ENCODE assay signal across 8 mouse cellular contexts in the genomic region with DNA sequence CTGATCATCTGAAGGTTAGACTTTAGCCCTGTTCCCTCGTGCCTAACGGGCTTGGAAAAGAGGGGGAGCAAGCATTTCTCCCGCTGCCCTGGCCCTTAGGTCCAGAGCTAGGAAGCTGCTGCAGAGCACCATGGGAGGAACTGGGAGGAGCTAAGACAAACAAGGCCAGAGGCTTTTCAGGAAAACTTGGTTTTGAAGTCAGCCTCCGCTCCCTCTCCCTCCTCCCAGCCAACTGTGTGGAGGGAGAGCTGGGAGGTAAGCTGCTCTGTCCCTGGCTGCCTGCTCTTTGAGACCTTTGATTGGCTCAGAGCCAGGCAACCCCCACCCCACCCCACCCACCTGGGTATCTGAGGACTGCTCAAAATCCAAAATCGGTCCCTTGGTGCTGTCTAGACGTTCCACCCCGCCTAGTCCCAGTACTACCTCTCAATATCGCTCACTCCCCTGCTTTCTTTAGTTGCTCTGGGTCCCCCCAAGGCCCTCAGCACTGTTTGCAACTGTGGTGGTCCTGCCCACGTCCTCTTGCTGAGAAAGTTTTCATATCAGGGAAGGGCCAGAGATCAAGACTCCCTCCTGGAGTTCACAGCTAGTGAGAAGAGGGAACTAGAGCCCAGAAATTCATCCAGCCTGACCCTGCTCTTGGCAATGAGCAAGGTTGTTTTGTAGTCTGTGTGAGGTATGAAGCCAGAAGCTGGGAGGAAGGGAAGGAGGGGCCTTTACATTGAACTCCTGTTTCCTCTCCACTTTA. TPM values are rescaled to one million over a fixed set of nuclear protein-coding genes. Genes with fewer than 3 reads are reported as not detected.
DNase-seq lines count a peak whose midpoint lies in the region; ATAC-seq and TF ChIP-seq lines count a peak whose summit lies in the region.

No protein-coding gene starts in this region.

- DNase-seq in ES-CJ7 (ENCODE audit: low read depth, low spot score) = peak; percentile 90
- peak; percentile 82 to 85 for DNase-seq in heart, adult 2 months
- DNase-seq in kidney, adult 2 months = peak; percentile 94
- DNase-seq in stomach, postnatal 0 days (ENCODE audit: low spot score) = peak; percentile 58
- DNase-seq in right cerebral cortex, postnatal 25 days = no peak
- no peak for DNase-seq in layer of hippocampus, adult 9-11 months

- peak; percentile 98 for TF ChIP-seq POLR2A in heart, adult 2 months (IDR thresholded peaks at IDR 0.05; ENCODE audit: insufficient read depth, low read depth, low read length)
- TF ChIP-seq POLR2A in kidney, adult 2 months (IDR thresholded peaks at IDR 0.05; ENCODE audit: low read depth, low read length) = peak; percentile 77

- ATAC-seq in lung, embryonic 15.5 days (ENCODE audit: borderline replicate concordance, extremely low read depth, low FRiP score, low TSS enrichment) = no peak
- ATAC-seq in stomach, postnatal 0 days (ENCODE audit: low FRiP score, low TSS enrichment) = no peak

- no peaks in the 10 kb centered on the region for H3K79me2 ChIP-seq in heart, adult 2 months (replicated peaks; ENCODE audit: control insufficient read depth, insufficient read depth, low read length)

- intact Hi-C loops in heart, adult 2 months (cut with DNase I) = no loop called here

- peak; percentile 87 for TF ChIP-seq EP300 in heart, adult 2 months (IDR thresholded peaks at IDR 0.05; ENCODE audit: insufficient read depth, low read depth, low read length)
- no peak for TF ChIP-seq EP300 in stomach, postnatal 0 days (optimal IDR thresholded peaks at IDR 0.05)

- H3K4me1 ChIP-seq in brown adipose tissue, adult 24 weeks (ENCODE audit: control insufficient read depth, insufficient read depth, insufficient read length, low read length) = peaks cover 10% of the 10 kb centered on the region
- H3K4me1 ChIP-seq in heart, adult 2 months (ENCODE audit: control insufficient read depth, insufficient read depth, low read length) = peaks cover 14% of the 10 kb centered on the region
- peaks cover 20% of the 10 kb centered on the region for H3K4me1 ChIP-seq in kidney, adult 2 months (ENCODE audit: control insufficient read depth, insufficient read depth, low read length)
- peaks cover 68% of the 10 kb centered on the region for H3K4me1 ChIP-seq in lung, embryonic 15.5 days
- H3K4me1 ChIP-seq in stomach, postnatal 0 days (replicated peaks; ENCODE audit: control insufficient read depth, insufficient read depth) = peaks cover 16% of the 10 kb centered on the region

- H3K9me3 ChIP-seq in lung, embryonic 15.5 days = no peaks in the 10 kb centered on the region
- H3K9me3 ChIP-seq in stomach, postnatal 0 days (ENCODE audit: control insufficient read depth, low read length) = no peaks in the 10 kb centered on the region

- peak overlapping the region; percentile 56 for H3K4me3 ChIP-seq in brown adipose tissue, adult 24 weeks (ENCODE audit: insufficient read depth, low read depth, low read length)
- peak overlapping the region; percentile 40 for H3K4me3 ChIP-seq in heart, adult 2 months
- H3K4me3 ChIP-seq in kidney, adult 2 months (ENCODE audit: insufficient read depth, low read depth, low read length) = no peak overlapping the region
- H3K4me3 ChIP-seq in lung, embryonic 15.5 days = no peak overlapping the region
- no peak overlapping the region for H3K4me3 ChIP-seq in stomach, postnatal 0 days (ENCODE audit: low read depth, low read length)

- peak overlapping the region; percentile 87 for H3K4me2 ChIP-seq in lung, embryonic 15.5 days
- peak overlapping the region; percentile 32 for H3K4me2 ChIP-seq in stomach, postnatal 0 days (replicated peaks; ENCODE audit: low read depth)

- H3K36me3 ChIP-seq in heart, adult 2 months (ENCODE audit: control insufficient read depth, insufficient read depth, low read length) = peaks cover under 1% of the 10 kb centered on the region
- H3K36me3 ChIP-seq in kidney, adult 2 months (ENCODE audit: control insufficient read depth, insufficient read depth, low read length) = no peaks in the 10 kb centered on the region; the same call in 1 of the 2 replicates
- no peaks in the 10 kb centered on the region for H3K36me3 ChIP-seq in lung, embryonic 15.5 days
- H3K36me3 ChIP-seq in stomach, postnatal 0 days (ENCODE audit: control insufficient read depth, insufficient read depth, low read length) = no peaks in the 10 kb centered on the region

- no peaks in the 10 kb centered on the region for H3K27me3 ChIP-seq in heart, adult 2 months (ENCODE audit: control insufficient read depth, insufficient read depth, low read length)
- H3K27me3 ChIP-seq in kidney, adult 2 months (replicated peaks; ENCODE audit: control insufficient read depth, insufficient read depth, low read length) = no peaks in the 10 kb centered on the region
- no peaks in the 10 kb centered on the region for H3K27me3 ChIP-seq in lung, embryonic 15.5 days
- H3K27me3 ChIP-seq in stomach, postnatal 0 days (ENCODE audit: control insufficient read depth, insufficient read depth, low read length) = no peaks in the 10 kb centered on the region

- WGBS in heart, adult 2 months = 9% methylated on average over 9 of the region's 9 CpGs
- 7% methylated on average over 9 of the region's 9 CpGs for WGBS in kidney, adult 2 months
- 5% methylated on average over 9 of the region's 9 CpGs for WGBS in lung, embryonic 15.5 days
- WGBS in stomach, postnatal 0 days = 8% methylated on average over 9 of the region's 9 CpGs

- H3K9ac ChIP-seq in heart, adult 2 months (ENCODE audit: low read depth, low read length) = peak overlapping the region; percentile 71
- peak overlapping the region; percentile 25; the same call in 1 of the 2 replicates for H3K9ac ChIP-seq in lung, embryonic 15.5 days
- H3K9ac ChIP-seq in stomach, postnatal 0 days (ENCODE audit: low read length) = peak overlapping the region; percentile 43

- peak overlapping the region; percentile 98 for H3K27ac ChIP-seq in brown adipose tissue, adult 24 weeks (replicated peaks; ENCODE audit: low read depth, low read length)
- peak overlapping the region; percentile 100 for H3K27ac ChIP-seq in heart, adult 2 months
- H3K27ac ChIP-seq in kidney, adult 2 months (ENCODE audit: insufficient read depth, low read depth, low read length) = peak overlapping the region; percentile 95
- peak overlapping the region; percentile 95 for H3K27ac ChIP-seq in lung, embryonic 15.5 days
- H3K27ac ChIP-seq in stomach, postnatal 0 days (replicated peaks) = peak overlapping the region; percentile 95

- no peak for TF ChIP-seq CTCF in heart, adult 2 months (IDR thresholded peaks at IDR 0.05)
- no peak for TF ChIP-seq CTCF in kidney, adult 2 months (conservative IDR thresholded peaks at IDR 0.05; ENCODE audit: insufficient read depth, insufficient read length, low read depth, low read length)
- TF ChIP-seq CTCF in stomach, postnatal 0 days (IDR thresholded peaks at IDR 0.05; ENCODE audit: low read depth) = no peak

RNA-seq across cellular contexts. Expression of gene Nr1d1, which starts 1.9 kb away (rescaled TPM):
- polyA plus RNA-seq in brown adipose tissue, adult 24 weeks (2012; ENCODE audit: insufficient read depth, insufficient read length, missing spikeins) = 78.3 and 90.9 TPM in 2 replicates
- 100 to 1,000 TPM in 1 of 2 experiments, 10 to 100 TPM in 1; 35.5 to 111 TPM for total RNA-seq in heart, adult 2 months (2021)
- polyA plus RNA-seq in heart, adult 2 months (2012; rRNA removed) = 190 and 208 TPM in 2 replicates
- polyA plus RNA-seq in kidney, adult 2 months (2012; rRNA removed) = 140 and 155 TPM in 2 replicates
- polyA plus RNA-seq in lung, embryonic 15.5 days (2015; fragmentation: Nextera tagmentation; extraction: Ambion mirVana) = 1.0 and 1.5 TPM in 2 replicates
- polyA plus RNA-seq in stomach, postnatal 0 days (2015; fragmentation: Nextera tagmentation; extraction: Ambion mirVana) = 7.5 and 7.9 TPM in 2 replicates

RNA-seq across cellular contexts. Expression of gene Msl1, which starts 18.3 kb away (rescaled TPM):
- 36.3 and 40.8 TPM in 2 replicates for polyA plus RNA-seq in brown adipose tissue, adult 24 weeks (2012; ENCODE audit: insufficient read depth, insufficient read length, missing spikeins)
- 10 to 100 TPM; 68.9 to 75.3 TPM for total RNA-seq in heart, adult 2 months (2021)
- 21.9 and 44.4 TPM in 2 replicates for polyA plus RNA-seq in heart, adult 2 months (2012; rRNA removed)
- polyA plus RNA-seq in kidney, adult 2 months (2012; rRNA removed) = 23.5 and 24.5 TPM in 2 replicates
- polyA plus RNA-seq in lung, embryonic 15.5 days (2015; fragmentation: Nextera tagmentation; extraction: Ambion mirVana) = 21.1 and 21.2 TPM in 2 replicates
- polyA plus RNA-seq in stomach, postnatal 0 days (2015; fragmentation: Nextera tagmentation; extraction: Ambion mirVana) = 11.3 and 13.8 TPM in 2 replicates

RNA-seq across cellular contexts. Expression of gene Casc3, which starts 27.7 kb away (rescaled TPM):
- 9.2 and 16.9 TPM in 2 replicates for polyA plus RNA-seq in brown adipose tissue, adult 24 weeks (2012; ENCODE audit: insufficient read depth, insufficient read length, missing spikeins)
- total RNA-seq in heart, adult 2 months (2021) = 10 to 100 TPM; 18.7 to 20.7 TPM
- polyA plus RNA-seq in heart, adult 2 months (2012; rRNA removed) = 17.5 and 25.2 TPM in 2 replicates
- 21.0 and 24.5 TPM in 2 replicates for polyA plus RNA-seq in kidney, adult 2 months (2012; rRNA removed)
- 35.7 and 37.9 TPM in 2 replicates for polyA plus RNA-seq in lung, embryonic 15.5 days (2015; fragmentation: Nextera tagmentation; extraction: Ambion mirVana)
- 12.4 and 14.8 TPM in 2 replicates for polyA plus RNA-seq in stomach, postnatal 0 days (2015; fragmentation: Nextera tagmentation; extraction: Ambion mirVana)

RNA-seq across cellular contexts. Expression of gene Thra, which starts 36.6 kb away (rescaled TPM):
- 64.4 and 82.3 TPM in 2 replicates for polyA plus RNA-seq in brown adipose tissue, adult 24 weeks (2012; ENCODE audit: insufficient read depth, insufficient read length, missing spikeins)
- 100 to 1,000 TPM; 103 to 105 TPM for total RNA-seq in heart, adult 2 months (2021)
- polyA plus RNA-seq in heart, adult 2 months (2012; rRNA removed) = 89.4 and 104 TPM in 2 replicates
- 92.7 and 97.2 TPM in 2 replicates for polyA plus RNA-seq in kidney, adult 2 months (2012; rRNA removed)
- 35.6 and 35.8 TPM in 2 replicates for polyA plus RNA-seq in lung, embryonic 15.5 days (2015; fragmentation: Nextera tagmentation; extraction: Ambion mirVana)
- polyA plus RNA-seq in stomach, postnatal 0 days (2015; fragmentation: Nextera tagmentation; extraction: Ambion mirVana) = 24.0 and 24.5 TPM in 2 replicates

RNA-seq across cellular contexts. Expression of gene Med24, which starts 47.8 kb away (rescaled TPM):
- 18.4 and 24.7 TPM in 2 replicates for polyA plus RNA-seq in brown adipose tissue, adult 24 weeks (2012; ENCODE audit: insufficient read depth, insufficient read length, missing spikeins)
- total RNA-seq in heart, adult 2 months (2021) = 10 to 100 TPM; 41.6 to 48.1 TPM
- polyA plus RNA-seq in heart, adult 2 months (2012; rRNA removed) = 54.5 and 65.2 TPM in 2 replicates
- polyA plus RNA-seq in kidney, adult 2 months (2012; rRNA removed) = 45.3 and 54.1 TPM in 2 replicates
- 51.9 and 53.0 TPM in 2 replicates for polyA plus RNA-seq in lung, embryonic 15.5 days (2015; fragmentation: Nextera tagmentation; extraction: Ambion mirVana)
- polyA plus RNA-seq in stomach, postnatal 0 days (2015; fragmentation: Nextera tagmentation; extraction: Ambion mirVana) = 16.5 and 18.7 TPM in 2 replicates

Comparison
In these comparisons a context has a peak if more than half of its experiments do, and no peak if none do; other contexts are left out.
1. DNase-seq: peak in ES-CJ7 (single experiment), heart, adult 2 months (2 of 2), kidney, adult 2 months (single experiment) and stomach, postnatal 0 days (single experiment); none in right cerebral cortex, postnatal 25 days (single experiment) and layer of hippocampus, adult 9-11 months (single experiment).
2. H3K4me3 ChIP-seq: peak in brown adipose tissue, adult 24 weeks (single experiment) and heart, adult 2 months (single experiment); none in kidney, adult 2 months (single experiment), lung, embryonic 15.5 days (single experiment) and stomach, postnatal 0 days (single experiment).
3. Peak in every context shown above with its lines, with median percentiles within 50 percentile points of each other: H3K27ac ChIP-seq and H3K9ac ChIP-seq.